Mouse (Mus musculus): ENCODE measurements at regions not wholly inside any gene's neighbourhood (a gene's known extent, or its start where the extent isn't known, plus 50 kb on each side); places are given as distances from the start of the nearest gene placed in this dataset.

GRCm38 (mm10) chr12:91956411-91956810, 107.5 kb upstream of the Sel1l start:
- no peak overlapping the region for H3K4me3 ChIP-seq (ENCODE audit: low read depth, low read length)
- H3K9me3 ChIP-seq (replicated peaks; ENCODE audit: control insufficient read depth, low read length): no peaks in the 10 kb centered on the region
- H3K4me2 ChIP-seq: no peak overlapping the region
- H3K27ac ChIP-seq (ENCODE audit: low read depth, low read length): no peak overlapping the region
- no peaks in the 10 kb centered on the region; the same call in 1 of the 2 replicates for H3K4me1 ChIP-seq (ENCODE audit: control insufficient read depth, insufficient read depth, low read length)
- H3K27me3 ChIP-seq (ENCODE audit: control insufficient read depth, insufficient read depth, low read length): no peaks in the 10 kb centered on the region
- WGBS (ENCODE audit: insufficient replicate concordance): 68% methylated on average over 3 of the region's 3 CpGs
- H3K36me3 ChIP-seq (ENCODE audit: control insufficient read depth, insufficient read depth, low read length): no peaks in the 10 kb centered on the region
- ATAC-seq (replicated peaks; ENCODE audit: insufficient number of reproducible peaks, low FRiP score, low TSS enrichment): no peak
- H3K9ac ChIP-seq (ENCODE audit: low read depth, low read length): no peak overlapping the region

- 65% methylated on average over 8 of the region's 8 CpGs for WGBS (ENCODE audit: insufficient replicate concordance)
- H3K4me2 ChIP-seq: no peak overlapping the region
- H3K27me3 ChIP-seq (ENCODE audit: control insufficient read depth, insufficient read depth, low read length): no peaks in the 10 kb centered on the region
- H3K9ac ChIP-seq (ENCODE audit: low read depth, low read length): no peak overlapping the region
- H3K4me1 ChIP-seq (ENCODE audit: control insufficient read depth, insufficient read depth, low read length): no peaks in the 10 kb centered on the region
- no peak for ATAC-seq (replicated peaks; ENCODE audit: insufficient number of reproducible peaks, low FRiP score, low TSS enrichment)
- no peak overlapping the region for H3K27ac ChIP-seq (ENCODE audit: low read depth, low read length)
- no peak overlapping the region for H3K4me3 ChIP-seq (ENCODE audit: low read depth, low read length)
- no peaks in the 10 kb centered on the region for H3K36me3 ChIP-seq (ENCODE audit: control insufficient read depth, insufficient read depth, low read length)
- H3K9me3 ChIP-seq (replicated peaks; ENCODE audit: control insufficient read depth, low read length): no peaks in the 10 kb centered on the region
Observed at GRCm38 (mm10) chr12:91948602-91949167, 99.7 kb upstream of the Sel1l start.

- Histone ChIP-seq H3K9me3 (replicated peaks; ENCODE audit: control insufficient read depth, low read length) (no peaks in the 10 kb centered on the region), H3K27ac (ENCODE audit: low read depth, low read length) (no peak overlapping the region), H3K4me3 (ENCODE audit: low read depth, low read length) (no peak overlapping the region), H3K36me3 (ENCODE audit: control insufficient read depth, insufficient read depth, low read length) (no peaks in the 10 kb centered on the region), H3K9ac (ENCODE audit: low read depth, low read length) (no peak overlapping the region), H3K4me1 (ENCODE audit: control insufficient read depth, insufficient read depth, low read length) (no peaks in the 10 kb centered on the region), H3K4me2 (no peak overlapping the region), H3K27me3 (ENCODE audit: control insufficient read depth, insufficient read depth, low read length) (no peaks in the 10 kb centered on the region)
- ATAC-seq (replicated peaks; ENCODE audit: insufficient number of reproducible peaks, low FRiP score, low TSS enrichment): no peak
- WGBS (ENCODE audit: insufficient replicate concordance): 65% methylated on average over 3 of the region's 3 CpGs
Observed at GRCm38 (mm10) chr12:91947998-91948397, 99.0 kb upstream of the Sel1l start.

GRCm38 (mm10) chr12:91946541-91946940, 97.6 kb upstream of the Sel1l start:
- H3K4me3 ChIP-seq (ENCODE audit: low read depth, low read length): no peak overlapping the region
- H3K27ac ChIP-seq (ENCODE audit: low read depth, low read length): no peak overlapping the region
- H3K27me3 ChIP-seq (ENCODE audit: control insufficient read depth, insufficient read depth, low read length): no peaks in the 10 kb centered on the region
- H3K9ac ChIP-seq (ENCODE audit: low read depth, low read length): no peak overlapping the region
- no peak overlapping the region for H3K4me2 ChIP-seq
- no peak for ATAC-seq (replicated peaks; ENCODE audit: insufficient number of reproducible peaks, low FRiP score, low TSS enrichment)
- 84% methylated on average over 3 of the region's 3 CpGs for WGBS (ENCODE audit: insufficient replicate concordance)
- no peaks in the 10 kb centered on the region for H3K9me3 ChIP-seq (replicated peaks; ENCODE audit: control insufficient read depth, low read length)
- no peaks in the 10 kb centered on the region for H3K4me1 ChIP-seq (ENCODE audit: control insufficient read depth, insufficient read depth, low read length)
- no peaks in the 10 kb centered on the region for H3K36me3 ChIP-seq (ENCODE audit: control insufficient read depth, insufficient read depth, low read length)

GRCm38 (mm10) chr12:91932490-91933361, 83.8 kb upstream of the Sel1l start:
- no peaks in the 10 kb centered on the region for H3K9me3 ChIP-seq (replicated peaks; ENCODE audit: control insufficient read depth, low read length)
- 63% methylated on average over 7 of the region's 7 CpGs for WGBS (ENCODE audit: insufficient replicate concordance)
- H3K27me3 ChIP-seq (ENCODE audit: control insufficient read depth, insufficient read depth, low read length): no peaks in the 10 kb centered on the region
- no peak for ATAC-seq (replicated peaks; ENCODE audit: insufficient number of reproducible peaks, low FRiP score, low TSS enrichment)
- H3K36me3 ChIP-seq (ENCODE audit: control insufficient read depth, insufficient read depth, low read length): no peaks in the 10 kb centered on the region
- H3K4me1 ChIP-seq (ENCODE audit: control insufficient read depth, insufficient read depth, low read length): no peaks in the 10 kb centered on the region
- no peak overlapping the region for H3K4me3 ChIP-seq (ENCODE audit: low read depth, low read length)
- no peak overlapping the region for H3K9ac ChIP-seq (ENCODE audit: low read depth, low read length)
- no peak overlapping the region for H3K27ac ChIP-seq (ENCODE audit: low read depth, low read length)
- no peak overlapping the region for H3K4me2 ChIP-seq

DNA sequence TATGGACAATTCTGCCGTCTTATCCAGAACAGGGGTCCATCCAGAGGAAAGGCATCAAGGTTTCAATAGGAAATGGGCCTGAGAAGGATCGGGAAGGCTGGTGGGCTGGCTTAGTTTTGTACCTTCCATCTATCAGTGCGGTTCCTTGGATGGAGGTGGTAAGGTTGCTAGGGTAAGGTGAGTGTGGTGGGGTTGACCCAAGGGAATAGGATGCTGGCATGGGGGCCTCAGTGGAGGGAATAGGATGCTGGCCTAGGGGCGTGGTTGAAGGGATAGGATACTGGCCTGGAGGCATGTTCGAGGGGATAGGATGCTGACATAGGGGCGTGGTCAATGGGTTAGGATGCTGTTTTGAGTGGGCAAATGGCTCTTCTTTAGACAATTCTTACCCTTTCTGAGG, 82.6 kb upstream of the Sel1l start:
- Histone ChIP-seq H3K4me1 (ENCODE audit: control insufficient read depth, insufficient read depth, low read length) (no peaks in the 10 kb centered on the region), H3K4me3 (ENCODE audit: low read depth, low read length) (no peak overlapping the region), H3K36me3 (ENCODE audit: control insufficient read depth, insufficient read depth, low read length) (no peaks in the 10 kb centered on the region), H3K27ac (ENCODE audit: low read depth, low read length) (no peak overlapping the region), H3K9ac (ENCODE audit: low read depth, low read length) (no peak overlapping the region), H3K27me3 (ENCODE audit: control insufficient read depth, insufficient read depth, low read length) (no peaks in the 10 kb centered on the region), H3K4me2 (no peak overlapping the region), H3K9me3 (replicated peaks; ENCODE audit: control insufficient read depth, low read length) (no peaks in the 10 kb centered on the region)
- no peak for ATAC-seq (replicated peaks; ENCODE audit: insufficient number of reproducible peaks, low FRiP score, low TSS enrichment)
- 81% methylated on average over 6 of the region's 6 CpGs for WGBS (ENCODE audit: insufficient replicate concordance)

DNA sequence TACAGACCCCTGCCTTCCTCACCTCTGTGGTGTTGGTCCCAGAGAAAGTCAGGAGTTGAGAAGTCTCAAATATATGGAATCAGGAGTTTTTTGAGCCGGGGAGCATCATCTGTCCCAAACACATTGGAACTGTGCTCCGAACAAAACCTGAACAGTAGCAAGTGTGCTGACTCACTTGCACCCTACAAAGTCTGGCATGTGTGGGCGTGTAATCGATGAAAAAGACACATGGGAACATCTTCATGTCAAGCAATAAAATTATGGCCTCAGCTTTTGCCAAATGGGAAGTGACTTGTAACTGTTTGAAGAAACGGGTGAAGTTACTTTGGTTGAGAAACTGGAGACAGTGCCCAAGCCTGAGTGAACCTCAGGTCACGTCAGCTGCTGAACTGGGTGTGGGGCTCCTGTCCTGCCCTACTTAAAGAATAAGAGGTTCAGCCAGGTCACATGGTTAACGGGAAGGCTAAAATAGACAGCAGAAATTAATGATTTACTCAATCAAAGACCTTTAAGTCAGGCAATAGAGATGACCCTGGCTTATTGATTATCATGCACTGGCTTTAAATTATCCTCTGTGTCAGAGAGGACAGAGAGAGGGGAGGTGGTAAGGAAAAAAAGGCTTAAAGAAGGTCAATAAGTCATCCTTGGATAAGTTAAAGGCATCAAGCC, 80.6 kb upstream of the Sel1l start:
- H3K4me2 ChIP-seq: no peak overlapping the region
- H3K4me3 ChIP-seq (ENCODE audit: low read depth, low read length): no peak overlapping the region
- H3K9me3 ChIP-seq (replicated peaks; ENCODE audit: control insufficient read depth, low read length): no peaks in the 10 kb centered on the region
- WGBS (ENCODE audit: insufficient replicate concordance): 77% methylated on average over 7 of the region's 7 CpGs
- H3K36me3 ChIP-seq (ENCODE audit: control insufficient read depth, insufficient read depth, low read length): no peaks in the 10 kb centered on the region
- H3K27ac ChIP-seq (ENCODE audit: low read depth, low read length): no peak overlapping the region
- H3K4me1 ChIP-seq (ENCODE audit: control insufficient read depth, insufficient read depth, low read length): no peaks in the 10 kb centered on the region
- H3K27me3 ChIP-seq (ENCODE audit: control insufficient read depth, insufficient read depth, low read length): no peaks in the 10 kb centered on the region
- no peak overlapping the region for H3K9ac ChIP-seq (ENCODE audit: low read depth, low read length)
- no peak for ATAC-seq (replicated peaks; ENCODE audit: insufficient number of reproducible peaks, low FRiP score, low TSS enrichment)

DNA sequence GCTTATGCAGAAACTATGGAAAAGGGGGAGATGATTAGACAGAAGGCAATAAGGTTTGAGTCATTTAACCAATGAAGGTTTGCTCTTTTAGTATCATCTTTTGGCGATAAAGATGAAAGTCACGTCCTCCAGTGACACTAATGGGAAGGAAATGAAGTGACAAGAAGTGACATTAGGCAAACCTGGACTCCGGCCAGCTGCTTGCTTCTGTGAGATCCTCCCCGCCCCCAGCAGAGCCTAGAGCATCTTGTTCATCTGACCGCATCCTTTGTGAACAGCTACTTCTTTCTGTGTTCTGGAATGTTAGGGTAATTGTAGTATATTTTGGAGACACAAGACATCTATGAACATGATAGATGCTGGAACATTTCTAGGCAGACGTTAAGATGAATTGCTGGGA, 78.6 kb upstream of the Sel1l start:
- H3K36me3 ChIP-seq (ENCODE audit: control insufficient read depth, insufficient read depth, low read length): no peaks in the 10 kb centered on the region

More for the DNA sequence above, 78.6 kb upstream of the Sel1l start:
- Histone ChIP-seq H3K27me3 (ENCODE audit: control insufficient read depth, insufficient read depth, low read length) (no peaks in the 10 kb centered on the region), H3K4me3 (ENCODE audit: low read depth, low read length) (no peak overlapping the region), H3K4me1 (ENCODE audit: control insufficient read depth, insufficient read depth, low read length) (no peaks in the 10 kb centered on the region), H3K9ac (ENCODE audit: low read depth, low read length) (no peak overlapping the region), H3K9me3 (replicated peaks; ENCODE audit: control insufficient read depth, low read length) (no peaks in the 10 kb centered on the region), H3K27ac (ENCODE audit: low read depth, low read length) (no peak overlapping the region), H3K4me2 (no peak overlapping the region)
- 64% methylated on average over 6 of the region's 6 CpGs for WGBS (ENCODE audit: insufficient replicate concordance)
- ATAC-seq (replicated peaks; ENCODE audit: insufficient number of reproducible peaks, low FRiP score, low TSS enrichment): no peak
